Mouse (Mus musculus) ES-E14 (cell line): ENCODE measurements around the gene Hmcn2. TPM values are rescaled to one million over a fixed set of nuclear protein-coding genes. Genes with fewer than 3 reads are reported as not detected.

Experiments
- DNase-seq: peaks from one replicate; pipeline ENCODE4 v3.0.0-alpha.2; 2013; ENCODE audit warnings: low read depth, low spot score
- H3K27ac ChIP-seq: 2 replicates; pipeline ENCODE4 v1.5.1; 2012; ENCODE audit warnings: low read depth, mild to moderate bottlenecking, low read length, moderate library complexity, mixed read lengths; ENCODE audit not compliant: poor library complexity, insufficient read depth, severe bottlenecking
- H3K36me3 ChIP-seq: 2 replicates; pipeline ENCODE4 v1.6.1; 2012; ENCODE audit warnings: mild to moderate bottlenecking, low read length, moderate library complexity, mixed read lengths; ENCODE audit not compliant: control insufficient read depth, poor library complexity, insufficient read depth, severe bottlenecking
- H3K4me1 ChIP-seq, 2 experiments: fragments of 150-350 bp in 1 of 2; sonication (generic) in 1 of 2; 2 replicates each; pipeline ENCODE4 v1.6.1; 2012; ENCODE audit warnings: low read length in 2 of 2, mild to moderate bottlenecking in 1 of 2, mixed read lengths in 1 of 2; ENCODE audit not compliant: control insufficient read depth in 2 of 2, insufficient read depth in 2 of 2, poor library complexity in 1 of 2
- H3K4me3 ChIP-seq, 2 experiments: fragments of 150-350 bp in 1 of 2; sonication (generic) in 1 of 2; 2 replicates each; pipeline ENCODE4 v1.5.1; 2012; ENCODE audit warnings: low read length in 2 of 2, low read depth in 1 of 2, mild to moderate bottlenecking in 1 of 2, mixed read lengths in 1 of 2; ENCODE audit not compliant: insufficient read depth in 1 of 2, poor library complexity in 1 of 2, severe bottlenecking in 1 of 2
- H3K9ac ChIP-seq: 2 replicates; pipeline ENCODE4 v1.6.1; 2012; ENCODE audit warnings: low read depth, mild to moderate bottlenecking, low read length, mixed read lengths; ENCODE audit not compliant: poor library complexity, insufficient read depth, severe bottlenecking
- H3K9me3 ChIP-seq: fragments of 150-350 bp; sonication (generic); 2 replicates; pipeline ENCODE4 v1.6.1; 2012; ENCODE audit warnings: low read depth, mild to moderate bottlenecking, low read length; ENCODE audit not compliant: control insufficient read depth, insufficient read depth
- CHD2 ChIP-seq: IDR thresholded peaks from 2 replicates; pipeline ENCODE4 v1.6.1; 2014; ENCODE audit warnings: mild to moderate bottlenecking, low read depth, low read length, inconsistent platforms
- HCFC1 ChIP-seq: IDR thresholded peaks from 2 replicates; pipeline ENCODE4 v1.6.1; 2012; ENCODE audit warnings: low read length, inconsistent platforms, borderline replicate concordance; ENCODE audit not compliant: insufficient read depth
- MAFK ChIP-seq: IDR thresholded peaks from 2 replicates; pipeline ENCODE4 v1.6.1; 2014; ENCODE audit warnings: mild to moderate bottlenecking, low read depth, low read length, inconsistent platforms; ENCODE audit not compliant: insufficient read depth
- ZC3H11A ChIP-seq: IDR thresholded peaks from 2 replicates; pipeline ENCODE4 v1.6.1; 2012; ENCODE audit warnings: low read depth, mild to moderate bottlenecking, inconsistent platforms, low read length, borderline replicate concordance
- ZNF384 ChIP-seq: IDR thresholded peaks from 2 replicates; pipeline ENCODE4 v1.6.1; 2012; ENCODE audit warnings: low read depth, low read length, inconsistent platforms
- in situ Hi-C, 2 experiments: fragments of 600-800 bp; cut with MboI; formaldehyde crosslinking; loops; one replicate each; pipeline ENCODE4 v1.15.1; 2025; ENCODE audit warnings: low sequenced_read_pairs in 2 of 2, inconsistent platforms in 1 of 2; ENCODE audit not compliant: unreplicated experiment in 2 of 2
- total RNA-seq: library from RNA; depleted of rRNA; stranded (reverse); fragments of 300-350 nt; gene quantifications from 2 replicates; pipeline ENCODE4 v1.2.3, GENCODE M21; 2012

The Hmcn2 gene
- total RNA-seq, 1 experiment, result 4.9 TPM

DNA sequence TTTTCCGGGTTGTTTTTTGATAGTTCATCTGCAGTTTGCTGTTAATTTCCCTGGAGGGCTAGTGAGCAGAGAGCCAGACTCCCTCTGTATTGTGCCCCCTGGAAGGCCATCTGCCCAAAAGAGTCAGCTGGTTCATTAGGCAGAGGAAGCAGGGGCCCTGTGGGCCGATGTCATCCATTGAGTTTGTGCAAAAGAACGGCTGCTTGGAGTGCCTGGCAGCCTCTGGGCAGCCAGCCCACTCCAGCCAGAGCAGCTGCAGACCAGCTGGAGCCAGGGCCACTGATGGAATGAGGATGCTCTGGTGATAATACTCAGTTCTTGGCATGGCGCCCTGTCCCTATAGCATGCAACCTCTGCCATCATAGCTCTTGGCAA is 135.2 kb downstream of the Hmcn2 start:
- H3K27ac ChIP-seq, result no peak overlapping the region
- no peak for DNase-seq
- peaks cover 5 to 22% of the 10 kb centered on the region in 2 experiments; a peak in 3 of 4 replicates for H3K4me1 ChIP-seq
- TF ChIP-seq ZC3H11A, result no peak
- TF ChIP-seq HCFC1, result no peak
- TF ChIP-seq ZNF384, result no peak
- no peak for TF ChIP-seq CHD2
- no peak for TF ChIP-seq MAFK
- no peaks in the 10 kb centered on the region for H3K36me3 ChIP-seq
- in situ Hi-C loops, result no loop called here
- no peak overlapping the region for H3K9ac ChIP-seq
- H3K4me3 ChIP-seq, result no peak overlapping the region
- no peaks in the 10 kb centered on the region for H3K9me3 ChIP-seq

DNA sequence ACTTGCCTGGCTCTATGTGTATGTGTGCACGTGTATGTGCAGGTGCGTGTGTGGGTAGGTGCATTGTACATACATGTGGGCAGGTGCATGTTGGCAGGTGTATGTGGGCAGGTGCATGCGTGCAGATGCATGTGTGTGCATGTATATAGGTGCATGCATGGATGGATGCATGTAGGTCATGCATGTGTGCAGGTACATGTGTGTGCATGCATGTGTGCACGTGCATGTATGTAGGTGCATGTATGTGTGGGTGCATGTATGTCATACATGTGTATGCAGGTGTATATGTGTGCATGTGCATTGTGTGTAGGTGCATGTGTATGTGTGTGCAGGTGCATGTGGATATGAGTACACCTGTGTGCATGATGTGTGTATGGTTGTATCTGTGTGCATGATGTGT is 135.7 kb downstream of the Hmcn2 start:
- in situ Hi-C loops, result no loop called here
- no peak for DNase-seq
- Histone ChIP-seq H3K4me1 (peaks cover 7 to 24% of the 10 kb centered on the region in 2 experiments; a peak in 3 of 4 replicates), H3K36me3 (no peaks in the 10 kb centered on the region), H3K9ac (no peak overlapping the region), H3K9me3 (no peaks in the 10 kb centered on the region), H3K4me3 (no peak overlapping the region), H3K27ac (no peak overlapping the region)
- TF ChIP-seq MAFK (no peak), HCFC1 (no peak), ZC3H11A (no peak), ZNF384 (no peak), CHD2 (no peak)

DNA sequence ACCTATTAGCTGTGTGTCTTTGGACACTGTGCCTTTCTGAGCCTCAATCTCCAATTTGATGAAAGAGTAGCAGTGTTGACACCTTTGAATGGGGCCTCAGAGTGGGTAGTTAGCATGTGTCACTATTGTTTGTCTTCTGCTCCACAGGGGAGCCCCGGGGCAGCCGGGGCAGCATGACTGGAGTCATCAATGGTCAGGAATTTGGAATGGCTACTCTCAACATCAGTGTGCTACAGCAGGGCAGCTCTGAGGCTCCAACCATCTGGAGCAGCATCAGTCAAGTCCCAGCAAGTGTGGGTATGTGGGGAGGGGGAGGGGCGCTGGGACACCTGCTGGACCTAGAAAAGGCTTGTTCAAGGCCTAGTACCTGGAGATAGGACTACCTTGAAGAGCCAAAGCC is 136.4 kb downstream of the Hmcn2 start:
- peaks cover 11 to 29% of the 10 kb centered on the region in 2 experiments for H3K4me1 ChIP-seq
- in situ Hi-C loops, result no loop called here
- no peaks in the 10 kb centered on the region for H3K9me3 ChIP-seq
- H3K27ac ChIP-seq, result no peak overlapping the region
- DNase-seq, result no peak
- TF ChIP-seq ZC3H11A, result no peak
- no peak for TF ChIP-seq MAFK
- TF ChIP-seq CHD2, result no peak
- no peak for TF ChIP-seq ZNF384
- no peak for TF ChIP-seq HCFC1
- no peak overlapping the region for H3K9ac ChIP-seq
- H3K36me3 ChIP-seq, result no peaks in the 10 kb centered on the region
- H3K4me3 ChIP-seq, result no peak overlapping the region

DNA sequence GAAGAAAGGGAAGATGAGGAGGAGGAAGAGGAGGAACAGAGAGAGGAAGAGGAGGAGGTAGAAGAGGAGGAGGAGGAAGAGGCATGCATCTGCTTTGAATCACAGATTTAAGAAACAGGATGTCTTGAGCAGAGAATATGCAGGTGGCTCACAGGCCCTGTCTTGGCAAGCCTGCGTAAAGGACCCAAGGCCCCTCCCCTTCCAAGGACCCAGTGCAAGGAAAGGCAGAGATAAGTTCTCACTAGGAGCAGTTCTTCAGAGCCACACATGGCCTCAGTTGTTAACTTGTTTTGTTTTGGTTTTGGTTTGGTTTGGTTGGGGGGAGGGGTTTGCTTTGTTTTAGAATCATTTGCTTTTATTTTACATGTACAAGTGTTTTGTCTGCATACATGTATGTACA is 137.3 kb downstream of the Hmcn2 start:
- no peak overlapping the region for H3K9ac ChIP-seq
- in situ Hi-C loops, result no loop called here
- H3K36me3 ChIP-seq, result no peaks in the 10 kb centered on the region
- H3K9me3 ChIP-seq, result no peaks in the 10 kb centered on the region
- TF ChIP-seq HCFC1, result no peak
- H3K4me1 ChIP-seq, result peaks cover 14 to 29% of the 10 kb centered on the region in 2 experiments
- H3K4me3 ChIP-seq, result no peak overlapping the region
- no peak overlapping the region for H3K27ac ChIP-seq
- no peak for DNase-seq

DNA sequence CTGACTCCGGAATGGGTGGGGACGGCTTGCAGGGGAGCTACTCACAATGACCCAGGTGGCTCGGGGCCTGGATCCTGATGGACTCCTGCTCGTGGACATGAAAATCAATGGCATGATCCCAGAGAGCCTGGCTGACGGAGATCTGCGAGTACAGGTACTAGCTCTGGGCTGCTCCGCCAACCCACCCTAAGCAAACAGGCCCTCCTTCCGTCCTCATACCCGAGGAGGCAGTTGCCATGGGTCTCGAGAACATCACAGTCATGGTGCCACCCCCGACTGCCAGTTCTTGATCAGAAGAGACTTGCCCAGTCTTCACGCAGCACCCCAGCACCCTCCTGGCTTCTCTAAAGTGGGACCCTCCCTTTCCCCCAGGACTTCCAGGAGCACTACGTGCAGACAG is 138.8 kb downstream of the Hmcn2 start:
- H3K9ac ChIP-seq, result peak overlapping the region; percentile 38; the same call in 1 of the 2 replicates
- no peak for DNase-seq
- no peaks in the 10 kb centered on the region for H3K9me3 ChIP-seq
- peaks cover 14 to 29% of the 10 kb centered on the region in 2 experiments for H3K4me1 ChIP-seq
- no peak overlapping the region for H3K27ac ChIP-seq
- H3K36me3 ChIP-seq, result no peaks in the 10 kb centered on the region
- TF ChIP-seq MAFK (no peak), HCFC1 (no peak), CHD2 (no peak), ZNF384 (no peak), ZC3H11A (no peak)
- in situ Hi-C loops, result no loop called here
- H3K4me3 ChIP-seq, result peak overlapping the region; percentile 3 to 16; a peak in 1 of 4 replicates
